Mouse (Mus musculus) CD4-positive, CD25-positive, alpha-beta regulatory T cell, adult 4 months (primary cell): ENCODE data around the gene Ppm1m. TPM values are rescaled to one million over a fixed set of nuclear protein-coding genes. Genes with fewer than 3 reads are reported as not detected.

ENCODE experiments used
- ATAC-seq: one replicate; pipeline ENCODE4 v1.8.0; 2017
- polyA plus RNA-seq, 2 experiments: library from polyadenylated mRNA; unstranded; fragments of 100-300 nt; shearing (Covaris generic); gene quantifications; one replicate each; pipeline ENCODE4 v1.2.1; 2017

The Ppm1m gene
- polyA plus RNA-seq, 2 experiments from 2014 or later = 19.8 to 24.0 TPM

- no peak for ATAC-seq
These were observed 43.1 kb downstream of the Ppm1m start for GRCm38 (mm10) chr9:106156419-106156818.

- no peak for ATAC-seq
These were observed 45.4 kb downstream of the Ppm1m start for GRCm38 (mm10) chr9:106154106-106154505.

- ATAC-seq = no peak
These were observed 50.2 kb downstream of the Ppm1m start for GRCm38 (mm10) chr9:106149399-106149754.

- ATAC-seq = no peak
These were observed 50.8 kb downstream of the Ppm1m start for GRCm38 (mm10) chr9:106148541-106149398.

GRCm38 (mm10) chr9:106147851-106148431 is 51.6 kb downstream of the Ppm1m start:
- no peak for ATAC-seq

GRCm38 (mm10) chr9:106147281-106147680 is 52.3 kb downstream of the Ppm1m start:
- ATAC-seq = no peak

GRCm38 (mm10) chr9:106145582-106145981 is 54.0 kb downstream of the Ppm1m start:
- no peak for ATAC-seq

Other genes starting within 250 kb of the Ppm1m start
- gene Col6a5, start 239.1 kb downstream of the Ppm1m start, polyA plus RNA-seq = under 1 TPM in 1 of 2 experiments, not detected in 1; 0.04 TPM
- gene Col6a4, start 103.0 kb downstream of the Ppm1m start, polyA plus RNA-seq = not detected
- 1 to 10 TPM; 2.3 to 5.1 TPM for gene Glyctk, start 41.6 kb downstream of the Ppm1m start, polyA plus RNA-seq
- gene Wdr82, start 28.8 kb downstream of the Ppm1m start, polyA plus RNA-seq = 10 to 100 TPM; 46.5 to 47.3 TPM
- gene Twf2, start 3.4 kb upstream of the Ppm1m start, polyA plus RNA-seq = 100 to 1,000 TPM; 151 to 174 TPM
- not detected for gene Tlr9, start 22.9 kb upstream of the Ppm1m start, polyA plus RNA-seq
- gene Alas1, start 48.9 kb upstream of the Ppm1m start, polyA plus RNA-seq = 10 to 100 TPM; 43.4 to 74.4 TPM
- gene Poc1a, start 81.3 kb upstream of the Ppm1m start, polyA plus RNA-seq = 1 to 10 TPM; 2.3 to 8.0 TPM
- 10 to 100 TPM; 16.2 to 21.1 TPM for gene Dusp7, start 168.9 kb upstream of the Ppm1m start, polyA plus RNA-seq
- gene Rpl29, start 229.7 kb upstream of the Ppm1m start, polyA plus RNA-seq = 1,000 to 10,000 TPM; 1,164 to 1,338 TPM
- gene Acy1, start 238.6 kb upstream of the Ppm1m start, polyA plus RNA-seq = 10 to 100 TPM; 11.6 to 12.2 TPM
- gene Abhd14b, start 247.7 kb upstream of the Ppm1m start, polyA plus RNA-seq = 10 to 100 TPM; 19.4 to 21.2 TPM
- 10 to 100 TPM; 10.5 to 24.2 TPM for gene Abhd14a, start 247.9 kb upstream of the Ppm1m start, polyA plus RNA-seq